Mouse (Mus musculus) kidney, postnatal 0 days (tissue): ENCODE data around the gene Il3. TPM values are rescaled to one million over a fixed set of nuclear protein-coding genes. Genes with fewer than 3 reads are reported as not detected.
"Not testable (repeated sequence)": the region's sequence is repeated elsewhere in the genome, so short reads cannot be mapped to it uniquely, and the experiment has no call there.

ENCODE experiments used
- ATAC-seq: fragments of 200-750 bp; cut with Nextera tagmentation; replicated peaks from 2 replicates; pipeline ENCODE4 v1.8.0; 2017; ENCODE audit warnings: low read depth, moderate number of reproducible peaks, moderate TSS enrichment, moderate library complexity; ENCODE audit not compliant: low FRiP score
- DNase-seq: peaks from one replicate; pipeline ENCODE4 v3.0.0-alpha.2; 2016; ENCODE audit warnings: low spot score
- H3K27ac ChIP-seq: fragments of 300-500 bp; sonication (generic); 2 replicates; pipeline ENCODE4 v1.5.1; 2014; ENCODE audit warnings: mild to moderate bottlenecking
- H3K27me3 ChIP-seq: fragments of 300-500 bp; sonication (generic); 2 replicates; pipeline ENCODE4 v1.6.1; 2014; ENCODE audit warnings: low read length, mixed read lengths; ENCODE audit not compliant: insufficient read depth
- H3K36me3 ChIP-seq: fragments of 300-500 bp; sonication (generic); 2 replicates; pipeline ENCODE4 v1.6.1; 2014; ENCODE audit warnings: low read length, mixed read lengths; ENCODE audit not compliant: insufficient read depth
- H3K4me1 ChIP-seq: fragments of 300-500 bp; sonication (generic); replicated peaks from 2 replicates; pipeline ENCODE4 v1.6.1; 2014; ENCODE audit warnings: antibody characterized with exemption, low read length, mixed read lengths; ENCODE audit not compliant: insufficient read depth
- H3K4me2 ChIP-seq: fragments of 300-500 bp; sonication (generic); 2 replicates; pipeline ENCODE4 v1.6.1; 2014; ENCODE audit warnings: mild to moderate bottlenecking, low read length, moderate library complexity, mixed read lengths
- H3K4me3 ChIP-seq: fragments of 300-500 bp; sonication (generic); replicated peaks from 2 replicates; pipeline ENCODE4 v1.5.1; 2014; ENCODE audit warnings: low read depth, low read length
- H3K9ac ChIP-seq: fragments of 300-500 bp; sonication (generic); 2 replicates; pipeline ENCODE4 v1.6.1; 2014; ENCODE audit warnings: low read depth, low read length
- H3K9me3 ChIP-seq: fragments of 300-500 bp; sonication (generic); replicated peaks from 2 replicates; pipeline ENCODE4 v1.6.1; 2016; ENCODE audit warnings: low read length, inconsistent platforms, mixed read lengths
- CTCF ChIP-seq: IDR thresholded peaks from 2 replicates; pipeline ENCODE4 v1.5.1; 2016; ENCODE audit warnings: antibody characterized with exemption, low read depth, mild to moderate bottlenecking, moderate library complexity
- WGBS: fragments of 180-500 bp; shearing (Covaris S2); extraction: QIAGEN DNeasy Blood & Tissue Kit; methylation state at CpG from one replicate; pipeline ENCODE4 v1.1.7; 2014; 5-methylcytosine and 5-hydroxymethylcytosine counted together
- polyA plus RNA-seq: library from polyadenylated mRNA; unstranded; fragments of >200 nt; fragmentation: Nextera tagmentation; extraction: Ambion mirVana; gene quantifications from 2 replicates; pipeline ENCODE4 v1.2.1, GENCODE M21; 2015

Gene Il3
- polyA plus RNA-seq, 1 experiment from 2014 or later = not detected

DNA sequence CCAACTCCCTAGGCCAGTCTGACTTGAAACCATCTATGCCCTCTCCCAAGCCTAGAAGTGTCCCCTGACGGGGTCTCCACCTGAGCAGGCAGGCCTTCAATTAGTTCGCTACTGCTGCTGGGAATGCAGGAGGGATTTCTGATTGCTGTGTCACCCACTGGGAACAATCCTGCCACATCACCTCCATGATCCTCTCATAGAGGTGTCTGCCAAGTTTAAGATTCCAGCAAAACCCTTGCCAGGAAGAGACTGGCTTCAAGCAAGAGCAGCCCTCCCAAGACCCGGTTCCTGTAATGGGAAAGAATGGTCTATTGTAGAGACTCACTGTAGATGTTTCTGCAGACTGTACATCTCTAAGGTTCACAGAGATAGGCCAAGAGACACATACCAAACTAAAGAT lies 35.5 kb upstream of the Il3 start:
- Histone ChIP-seq H3K27me3 (no peaks in the 10 kb centered on the region), H3K4me2 (no peak overlapping the region), H3K9me3 (no peaks in the 10 kb centered on the region), H3K4me3 (no peak overlapping the region), H3K27ac (no peak overlapping the region), H3K36me3 (no peaks in the 10 kb centered on the region), H3K4me1 (0 out of 2 replicates have a peak, but pooled peaks cover 3% of the 10 kb centered on the region), H3K9ac (no peak overlapping the region)
- ATAC-seq = no peak
- TF ChIP-seq CTCF = no peak
- no peak for DNase-seq
- WGBS = 87% methylated on average over 3 of the region's 3 CpGs

DNA sequence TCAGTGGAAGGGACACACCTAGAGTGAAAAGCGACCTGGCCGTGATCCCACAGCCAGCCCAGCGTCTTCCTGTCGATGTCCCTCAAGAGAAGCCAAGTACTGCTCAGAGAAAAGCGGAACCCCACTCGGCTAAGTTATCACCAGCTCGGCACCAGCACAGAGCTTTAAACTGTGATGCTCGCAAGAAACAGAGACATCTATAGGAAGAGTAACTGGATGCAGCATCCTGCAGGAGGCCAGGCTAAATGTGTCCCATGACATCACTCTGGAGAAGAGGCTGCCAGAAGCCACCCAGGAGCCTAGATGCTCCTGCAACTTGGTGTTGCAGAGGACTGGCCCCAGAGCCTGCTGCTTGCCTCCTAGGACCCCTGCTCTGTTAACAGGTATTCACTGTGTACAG lies 34.9 kb upstream of the Il3 start:
- Histone ChIP-seq H3K9ac (no peak overlapping the region), H3K36me3 (no peaks in the 10 kb centered on the region), H3K4me1 (0 out of 2 replicates have a peak, but pooled peaks cover 3% of the 10 kb centered on the region), H3K9me3 (no peaks in the 10 kb centered on the region), H3K27me3 (no peaks in the 10 kb centered on the region), H3K4me2 (no peak overlapping the region), H3K27ac (no peak overlapping the region), H3K4me3 (no peak overlapping the region)
- DNase-seq (no peak), ATAC-seq (no peak)
- no peak for TF ChIP-seq CTCF
- WGBS = 87% methylated on average over 8 of the region's 8 CpGs

DNA sequence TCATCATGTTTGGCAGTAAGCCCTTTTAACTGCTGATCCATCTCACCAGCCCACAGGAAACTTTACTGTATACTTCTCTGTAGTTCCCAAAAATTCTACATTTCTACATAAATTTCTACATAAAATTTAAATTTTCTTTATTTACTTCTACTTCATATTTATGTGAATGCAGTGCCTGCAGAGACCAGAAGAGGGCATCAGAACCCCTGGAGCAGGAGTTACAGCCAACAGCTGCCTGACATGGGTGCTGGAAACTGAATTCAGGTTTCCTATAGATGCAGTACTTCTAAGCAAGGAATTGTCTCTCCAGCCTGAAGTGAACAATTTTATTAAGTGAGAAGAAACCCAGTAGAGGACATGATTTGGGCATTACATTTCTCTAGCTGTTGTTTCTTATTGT lies 31.7 kb upstream of the Il3 start:
- Histone ChIP-seq H3K9me3 (no peaks in the 10 kb centered on the region), H3K4me1 (no peaks in the 10 kb centered on the region), H3K27ac (no peak overlapping the region), H3K4me2 (no peak overlapping the region), H3K9ac (no peak overlapping the region), H3K4me3 (no peak overlapping the region), H3K36me3 (no peaks in the 10 kb centered on the region), H3K27me3 (no peaks in the 10 kb centered on the region)
- peak; percentile 23; the same call in 1 of the 2 replicates for TF ChIP-seq CTCF
- ATAC-seq (no peak), DNase-seq (no peak)

DNA sequence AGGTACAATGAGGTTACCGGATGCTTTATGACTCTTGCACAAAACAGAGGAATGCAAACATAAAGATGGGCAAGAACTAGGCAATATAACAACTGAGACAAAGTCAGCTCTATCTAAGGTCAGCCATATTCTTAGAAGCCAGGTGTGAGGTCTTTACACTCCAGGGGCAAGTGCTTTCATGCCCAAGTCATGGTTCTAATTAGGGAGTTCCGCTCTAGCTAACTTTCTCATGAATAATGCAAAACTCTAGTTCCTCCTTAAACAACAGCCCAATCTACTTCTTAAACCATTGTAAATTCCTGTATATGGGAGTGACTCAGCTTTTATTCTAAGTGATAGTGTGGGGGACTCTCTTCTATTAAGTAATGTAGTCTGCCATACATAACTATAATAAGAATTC lies 30.4 kb upstream of the Il3 start:
- H3K27me3 ChIP-seq, DNase-seq, H3K36me3 ChIP-seq, H3K9ac ChIP-seq, H3K27ac ChIP-seq, H3K4me2 ChIP-seq, H3K4me1 ChIP-seq, H3K9me3 ChIP-seq, H3K4me3 ChIP-seq, ATAC-seq: not testable (repeated sequence)
- WGBS = 90% methylated on average over 2 of the region's 2 CpGs

DNA sequence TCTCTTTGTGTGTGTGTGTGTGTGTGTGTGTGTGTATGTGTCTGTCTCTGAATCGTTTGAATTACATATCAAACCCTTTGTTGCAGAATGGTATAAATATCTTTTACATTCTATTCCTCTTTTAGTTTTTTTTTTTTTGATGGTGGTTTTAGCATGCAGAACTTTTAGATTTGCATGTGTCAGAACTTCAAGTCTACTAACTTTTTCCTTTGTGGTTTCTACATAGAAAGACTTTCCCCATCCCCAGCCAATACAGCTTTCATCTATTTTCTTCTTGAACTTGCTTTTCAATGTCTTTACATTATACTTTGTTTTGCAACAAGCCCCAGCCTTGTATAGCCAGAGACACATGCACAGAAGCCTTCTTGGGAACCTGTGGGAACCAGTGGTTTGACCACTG lies 29.7 kb upstream of the Il3 start:
- WGBS = 97% methylated on average over 1 of the region's 1 CpGs

DNA sequence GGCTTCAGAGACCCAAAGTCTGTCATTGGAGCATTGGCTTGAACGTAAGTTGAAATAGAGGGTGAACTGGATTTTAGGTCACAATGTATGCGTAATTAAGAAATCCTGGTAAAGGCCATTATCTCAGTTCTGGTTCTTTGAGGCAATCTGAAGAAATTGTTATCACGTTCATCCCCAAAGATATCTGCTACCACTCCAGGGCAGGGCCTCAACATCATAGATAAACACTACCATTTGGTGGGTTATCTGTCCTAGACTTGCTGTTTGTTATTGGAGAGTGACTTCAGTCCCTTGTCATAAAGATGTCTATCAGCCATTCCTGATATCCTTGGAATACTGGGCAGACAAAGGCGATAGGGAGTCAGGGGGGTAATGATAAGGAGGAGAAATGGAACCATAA lies 28.9 kb upstream of the Il3 start:
- H3K4me3 ChIP-seq = no peak overlapping the region
- no peak for TF ChIP-seq CTCF
- no peaks in the 10 kb centered on the region for H3K36me3 ChIP-seq
- no peak for DNase-seq
- WGBS = 82% methylated on average over 4 of the region's 4 CpGs
- H3K4me1 ChIP-seq = no peaks in the 10 kb centered on the region
- no peak overlapping the region for H3K27ac ChIP-seq
- no peak overlapping the region for H3K4me2 ChIP-seq
- no peak for ATAC-seq
- H3K27me3 ChIP-seq = no peaks in the 10 kb centered on the region
- H3K9me3 ChIP-seq = no peaks in the 10 kb centered on the region
- no peak overlapping the region for H3K9ac ChIP-seq

More for the DNA sequence above, 29.7 kb upstream of the Il3 start:
- no peaks in the 10 kb centered on the region for H3K9me3 ChIP-seq
- H3K27me3 ChIP-seq = no peaks in the 10 kb centered on the region
- no peaks in the 10 kb centered on the region for H3K36me3 ChIP-seq
- no peak overlapping the region for H3K27ac ChIP-seq
- ATAC-seq = no peak
- DNase-seq = no peak
- H3K4me2 ChIP-seq = no peak overlapping the region
- no peaks in the 10 kb centered on the region for H3K4me1 ChIP-seq
- TF ChIP-seq CTCF = no peak
- H3K4me3 ChIP-seq = no peak overlapping the region
- no peak overlapping the region for H3K9ac ChIP-seq

DNA sequence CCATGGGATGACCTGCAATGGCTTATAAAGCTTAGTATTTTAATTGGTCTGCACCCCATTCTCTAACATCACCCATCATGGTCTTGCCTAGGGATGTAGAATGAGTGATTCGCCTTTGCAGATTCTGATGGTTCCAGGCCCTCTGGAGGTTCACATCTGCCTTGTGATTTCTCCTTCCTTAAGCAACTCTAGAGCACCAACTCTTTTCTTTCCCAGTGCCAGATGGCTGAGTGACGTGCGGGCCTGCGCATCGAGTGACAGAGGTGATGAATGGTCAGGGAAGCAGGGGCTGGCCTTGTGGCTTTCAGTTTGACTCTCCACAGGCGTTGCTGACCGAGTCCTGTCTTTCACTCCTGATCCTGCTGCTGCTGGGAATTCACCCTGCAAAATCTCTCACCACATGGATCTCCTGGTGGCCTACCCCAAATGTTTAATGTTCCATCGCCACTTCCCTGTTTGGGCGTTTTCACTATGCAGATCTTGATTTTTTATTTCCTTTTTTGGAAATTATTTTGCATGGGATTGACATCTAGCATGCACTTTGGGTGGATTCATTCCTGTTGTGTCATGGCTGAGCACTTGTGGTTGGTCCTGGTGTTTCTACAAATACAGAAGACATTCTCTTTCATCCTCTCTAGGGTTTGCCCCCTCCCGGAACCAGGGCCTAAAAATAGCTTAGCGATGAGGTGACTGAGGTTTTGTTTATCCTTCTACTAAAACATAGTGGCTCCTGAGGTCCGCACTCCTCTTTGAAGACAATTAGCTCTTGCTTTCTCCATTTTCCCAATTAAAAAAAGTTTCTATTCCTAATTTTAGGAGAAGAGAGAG lies 27.1 kb upstream of the Il3 start:
- no peak overlapping the region for H3K4me3 ChIP-seq
- no peaks in the 10 kb centered on the region for H3K36me3 ChIP-seq
- no peak for TF ChIP-seq CTCF
- DNase-seq = no peak
- no peaks in the 10 kb centered on the region for H3K4me1 ChIP-seq
- no peak overlapping the region for H3K4me2 ChIP-seq
- 69% methylated on average over 12 of the region's 12 CpGs for WGBS
- H3K9ac ChIP-seq = no peak overlapping the region
- no peak overlapping the region for H3K27ac ChIP-seq
- no peaks in the 10 kb centered on the region for H3K27me3 ChIP-seq
- no peak for ATAC-seq
- no peaks in the 10 kb centered on the region for H3K9me3 ChIP-seq
